Mouse (Mus musculus) CH12.LX (cell line): ENCODE results near the gene Ucma.

Source experiments
- CTCF ChIP-seq, 2 experiments: IDR thresholded peaks in 1 of 2; conservative IDR thresholded peaks in 1 of 2; 2 replicates each; pipeline ENCODE4 v1.5.1; 2011 to 2012; ENCODE audit warnings: low read depth in 2 of 2, low read length in 2 of 2, improper control_type of control experiment in 1 of 2, inconsistent platforms in 1 of 2, mild to moderate bottlenecking in 1 of 2, moderate library complexity in 1 of 2
- EP300 ChIP-seq: IDR thresholded peaks from 2 replicates; pipeline ENCODE4 v1.6.1; 2011; ENCODE audit warnings: low read length, improper control_type of control experiment
- MAX ChIP-seq: IDR thresholded peaks from 2 replicates; pipeline ENCODE4 v1.6.1; 2011; ENCODE audit warnings: low read length, improper control_type of control experiment
- POLR2A ChIP-seq: IDR thresholded peaks from 2 replicates; pipeline ENCODE4 v1.6.1; 2011; ENCODE audit warnings: low read depth, mild to moderate bottlenecking, improper control_type of control experiment, low read length
- RAD21 ChIP-seq: IDR thresholded peaks from 2 replicates; pipeline ENCODE4 v1.6.1; 2011; ENCODE audit warnings: low read depth, mild to moderate bottlenecking, low read length, improper control_type of control experiment, moderate library complexity
- TBP ChIP-seq: conservative IDR thresholded peaks from 2 replicates; pipeline ENCODE4 v1.6.1; 2011; ENCODE audit warnings: low read depth, low read length, improper control_type of control experiment
- USF2 ChIP-seq: conservative IDR thresholded peaks from 2 replicates; pipeline ENCODE4 v1.6.1; 2011; ENCODE audit warnings: low read depth, low read length, improper control_type of control experiment
- ZMIZ1 ChIP-seq: IDR thresholded peaks from 2 replicates; pipeline ENCODE4 v1.6.1; 2012; ENCODE audit warnings: low read depth, mild to moderate bottlenecking, inconsistent platforms, low read length, improper control_type of control experiment

- TF ChIP-seq CTCF (conservative IDR thresholded peaks at IDR 0.05 in 1 of 2, IDR thresholded peaks at IDR 0.05 in 1 of 2; ENCODE audit: low read depth in 2 of 2, low read length in 2 of 2), result no peak
- no peak for TF ChIP-seq MAX
- no peak for TF ChIP-seq POLR2A
- no peak for TF ChIP-seq EP300
- no peak for TF ChIP-seq TBP
- TF ChIP-seq RAD21, result no peak
- TF ChIP-seq USF2, result no peak
- no peak for TF ChIP-seq ZMIZ1
These were observed 47.9 kb downstream of the Ucma start for GRCm38 (mm10) chr2:5023699-5024399.
